Mouse (Mus musculus) kidney, adult 2 months (tissue): ENCODE results near the gene Laptm5. TPM values are rescaled to one million over a fixed set of nuclear protein-coding genes. Genes with fewer than 3 reads are reported as not detected.

Source experiments
- DNase-seq: peaks from one replicate; pipeline ENCODE4 v3.0.0; 2021
- H3K27ac ChIP-seq: fragments of 200-500 bp; 2 replicates; pipeline ENCODE4 v1.5.1; 2012; ENCODE audit warnings: low read depth, low read length, control low read depth, inconsistent platforms; ENCODE audit not compliant: insufficient read depth
- H3K27me3 ChIP-seq: fragments of 200-500 bp; replicated peaks from 2 replicates; pipeline ENCODE4 v1.6.1; 2012; ENCODE audit warnings: mild to moderate bottlenecking, moderate library complexity, low read length, inconsistent platforms; ENCODE audit not compliant: control insufficient read depth, insufficient read depth
- H3K36me3 ChIP-seq: fragments of 200-500 bp; 2 replicates; pipeline ENCODE4 v1.6.1; 2012; ENCODE audit warnings: mild to moderate bottlenecking, moderate library complexity, low read length, inconsistent platforms; ENCODE audit not compliant: control insufficient read depth, insufficient read depth
- H3K4me1 ChIP-seq: fragments of 200-500 bp; 2 replicates; pipeline ENCODE4 v1.6.1; 2011; ENCODE audit warnings: low read length; ENCODE audit not compliant: control insufficient read depth, insufficient read depth
- H3K4me3 ChIP-seq: fragments of 200-500 bp; 2 replicates; pipeline ENCODE4 v1.5.1; 2011; ENCODE audit warnings: mild to moderate bottlenecking, low read depth, low read length, control low read depth; ENCODE audit not compliant: insufficient read depth
- CTCF ChIP-seq: fragments of 200-500 bp; conservative IDR thresholded peaks from 2 replicates; pipeline ENCODE4 v1.5.1; 2011; ENCODE audit warnings: low read depth, mild to moderate bottlenecking, control low read depth, low read length, moderate library complexity, mixed read lengths; ENCODE audit not compliant: insufficient read depth, insufficient read length
- POLR2A ChIP-seq: fragments of 200-500 bp; IDR thresholded peaks from one replicate; pipeline ENCODE4 v1.6.1; 2011; ENCODE audit warnings: low read depth, low read length, control low read depth
- WGBS: fragments of 180-500 bp; shearing (Covaris S2); methylation state at CpG from one replicate; pipeline ENCODE4 v1.1.7; 2018; 5-methylcytosine and 5-hydroxymethylcytosine counted together
- polyA plus RNA-seq: library from polyadenylated mRNA; depleted of rRNA; stranded (reverse); fragments of >200 nt; gene quantifications from 2 replicates; pipeline ENCODE4 v1.2.3, GENCODE M21; 2012

Laptm5 gene
- polyA plus RNA-seq, 1 experiment: 79.8 TPM

DNA sequence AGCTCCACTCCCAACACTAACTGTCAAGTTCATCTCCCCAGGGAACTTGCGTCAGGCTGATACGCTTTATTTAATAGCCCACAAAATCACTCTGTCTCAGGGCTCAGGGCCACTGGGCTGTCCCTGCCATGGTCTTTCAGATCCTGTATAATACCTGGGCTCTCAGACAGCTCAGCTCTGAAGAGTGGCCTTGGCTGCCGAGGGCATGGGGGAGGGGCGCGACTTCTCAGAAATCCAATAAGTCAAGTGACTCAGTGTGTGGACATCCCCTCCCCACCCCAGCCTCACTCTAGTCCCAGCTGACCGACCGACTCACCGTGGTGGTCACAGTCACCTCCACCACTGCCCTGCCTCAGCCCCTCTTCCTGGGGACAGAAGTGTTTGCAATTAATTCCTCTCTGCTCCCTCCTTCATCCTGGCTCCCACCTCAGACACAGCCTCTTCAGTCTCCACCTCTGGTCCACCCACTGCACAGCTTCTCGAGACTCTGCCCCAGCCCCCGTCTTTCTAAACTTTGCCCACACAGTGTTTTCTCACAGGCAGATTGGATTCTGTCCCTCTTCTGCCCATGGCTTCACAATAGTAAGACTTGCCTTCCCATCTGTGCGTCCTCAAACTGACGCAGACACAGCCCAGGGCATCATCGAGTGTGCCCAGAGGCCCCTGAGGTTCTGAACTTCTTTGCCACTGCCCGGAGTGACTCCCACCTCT is 36.8 kb upstream of the Laptm5 start:
- Histone ChIP-seq H3K27me3 (no peaks in the 10 kb centered on the region), H3K36me3 (no peaks in the 10 kb centered on the region), H3K4me3 (no peak overlapping the region), H3K4me1 (no peaks in the 10 kb centered on the region), H3K27ac (no peak overlapping the region)
- DNase-seq: no peak
- no peak for TF ChIP-seq CTCF
- WGBS: 43% methylated on average over 14 of the region's 14 CpGs

DNA sequence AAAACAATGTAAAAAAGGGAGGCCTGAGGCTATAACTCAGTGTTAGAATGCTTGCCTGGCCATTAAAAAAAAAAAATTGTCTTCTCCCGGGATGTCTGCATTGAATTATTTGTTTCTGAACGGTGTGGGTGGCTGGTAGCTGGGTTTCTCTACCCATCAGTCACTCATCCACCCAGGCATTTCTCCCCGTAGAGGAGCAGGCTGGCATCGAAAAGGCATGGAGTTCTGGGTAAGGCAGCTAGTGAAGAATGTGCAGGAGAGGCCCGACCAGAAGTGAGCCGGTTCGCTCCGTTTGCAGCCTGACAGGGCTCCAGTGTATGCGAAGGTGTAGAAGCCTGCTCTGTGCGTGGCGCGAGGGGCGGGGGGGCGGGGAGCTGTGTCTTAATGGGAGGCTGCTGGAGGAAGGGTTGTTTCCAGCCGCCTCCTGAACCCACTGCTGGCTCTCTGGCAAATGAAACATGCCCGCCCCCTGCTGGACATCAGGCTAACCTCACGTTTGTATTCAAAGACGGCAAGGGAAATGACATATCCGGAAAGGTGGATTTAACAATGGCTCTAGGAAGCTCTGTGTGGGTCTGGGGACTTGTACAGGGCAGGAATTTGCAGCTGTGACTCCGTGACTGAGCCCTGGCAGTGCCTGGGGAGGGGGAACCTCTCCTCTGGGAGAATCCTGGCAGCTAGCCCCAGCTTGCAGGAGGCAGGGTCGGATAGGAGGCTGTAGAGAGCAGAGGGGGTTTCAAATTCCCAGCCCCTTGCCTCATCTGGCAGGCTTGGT is 34.5 kb upstream of the Laptm5 start:
- Histone ChIP-seq H3K4me1 (no peaks in the 10 kb centered on the region), H3K27me3 (no peaks in the 10 kb centered on the region), H3K4me3 (no peak overlapping the region), H3K36me3 (no peaks in the 10 kb centered on the region), H3K27ac (no peak overlapping the region)
- peak; percentile 88 for DNase-seq
- WGBS: 6% methylated on average over 21 of the region's 21 CpGs
- TF ChIP-seq POLR2A (no peak), CTCF (peak; percentile 83)

GRCm38 (mm10) chr4:130879048-130879384 is 33.9 kb upstream of the Laptm5 start:
- WGBS: 83% methylated on average over 1 of the region's 1 CpGs

GRCm38 (mm10) chr4:130881336-130881735 is 31.6 kb upstream of the Laptm5 start:
- H3K4me1 ChIP-seq: no peaks in the 10 kb centered on the region

More at GRCm38 (mm10) chr4:130879048-130879384, 33.9 kb upstream of the Laptm5 start:
- Histone ChIP-seq H3K4me3 (no peak overlapping the region), H3K4me1 (no peaks in the 10 kb centered on the region), H3K27ac (no peak overlapping the region), H3K36me3 (no peaks in the 10 kb centered on the region), H3K27me3 (no peaks in the 10 kb centered on the region)
- TF ChIP-seq CTCF (no peak), POLR2A (no peak)
- no peak for DNase-seq

DNA sequence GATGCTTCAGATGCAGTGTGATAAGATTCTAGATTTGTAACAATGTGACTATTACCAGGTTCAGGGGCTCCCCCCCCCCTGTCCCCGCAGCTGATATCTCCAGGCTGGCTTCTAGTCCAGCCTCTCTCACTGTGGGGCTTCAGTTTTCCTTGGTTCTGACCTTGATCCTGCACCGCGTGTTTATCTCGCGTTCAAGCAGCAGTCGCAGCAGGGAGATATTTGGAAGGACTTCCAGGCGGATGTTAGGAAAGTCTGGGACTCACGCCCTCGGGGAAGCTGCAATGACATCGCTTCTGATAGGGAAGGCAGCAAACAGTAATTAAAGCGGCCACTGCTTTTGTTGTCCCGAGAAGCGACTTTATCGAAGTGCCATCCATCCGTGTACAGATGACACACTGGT is 30.2 kb upstream of the Laptm5 start:
- Histone ChIP-seq H3K27me3 (no peaks in the 10 kb centered on the region), H3K4me1 (no peaks in the 10 kb centered on the region), H3K27ac (no peak overlapping the region), H3K36me3 (no peaks in the 10 kb centered on the region), H3K4me3 (no peak overlapping the region)
- TF ChIP-seq CTCF (no peak), POLR2A (no peak)
- DNase-seq: no peak
- 73% methylated on average over 15 of the region's 15 CpGs for WGBS

More at GRCm38 (mm10) chr4:130881336-130881735, 31.6 kb upstream of the Laptm5 start:
- no peak for DNase-seq
- H3K4me3 ChIP-seq: no peak overlapping the region
- no peak for TF ChIP-seq POLR2A
- TF ChIP-seq CTCF: no peak
- H3K27ac ChIP-seq: no peak overlapping the region
- H3K36me3 ChIP-seq: no peaks in the 10 kb centered on the region
- 61% methylated on average over 5 of the region's 5 CpGs for WGBS
- no peaks in the 10 kb centered on the region for H3K27me3 ChIP-seq

DNA sequence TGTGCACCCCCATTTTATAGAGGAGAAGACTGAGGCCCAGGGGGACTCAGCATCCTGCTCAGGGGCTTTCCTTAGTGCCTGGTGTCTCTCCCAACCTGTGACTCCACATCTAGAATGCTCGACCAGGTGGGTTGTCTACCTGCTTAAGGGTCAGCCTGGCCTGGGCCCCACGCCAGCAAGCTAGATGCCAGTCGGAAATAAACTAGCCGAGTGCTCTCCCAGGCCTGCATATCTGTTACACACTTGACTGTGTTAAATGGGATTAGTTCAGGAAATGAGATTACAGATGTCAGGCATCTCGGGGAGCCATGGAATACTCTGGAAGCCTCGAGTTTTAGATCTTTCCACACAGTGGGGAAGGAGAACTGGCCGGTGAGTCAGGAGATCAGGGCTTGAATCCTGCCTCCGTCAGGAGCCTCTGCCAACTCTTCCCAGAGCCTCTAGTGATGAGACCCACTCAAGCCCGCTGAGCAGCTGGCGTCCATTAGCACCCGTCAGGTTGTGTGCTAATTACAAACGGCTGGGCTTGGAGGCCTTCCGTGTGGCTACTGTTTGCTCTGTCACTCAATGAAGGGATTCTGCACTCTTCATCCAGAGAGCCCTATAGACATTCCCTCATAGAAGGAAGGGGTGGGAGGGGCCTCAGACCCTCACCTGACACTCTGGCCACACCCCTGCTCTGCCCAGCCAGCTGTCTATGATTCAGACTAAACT is 28.9 kb upstream of the Laptm5 start:
- Histone ChIP-seq H3K4me1 (no peaks in the 10 kb centered on the region), H3K4me3 (no peak overlapping the region), H3K27ac (no peak overlapping the region), H3K27me3 (no peaks in the 10 kb centered on the region), H3K36me3 (no peaks in the 10 kb centered on the region)
- DNase-seq: no peak
- 46% methylated on average over 13 of the region's 13 CpGs for WGBS
- TF ChIP-seq POLR2A (no peak), CTCF (no peak)

GRCm38 (mm10) chr4:130887148-130887745 is 25.7 kb upstream of the Laptm5 start:
- no peak for DNase-seq
- no peak overlapping the region for H3K4me3 ChIP-seq
- 63% methylated on average over 11 of the region's 11 CpGs for WGBS
- TF ChIP-seq CTCF: no peak
- TF ChIP-seq POLR2A: no peak
- H3K4me1 ChIP-seq: no peaks in the 10 kb centered on the region
- no peaks in the 10 kb centered on the region for H3K36me3 ChIP-seq
- no peak overlapping the region for H3K27ac ChIP-seq
- H3K27me3 ChIP-seq: no peaks in the 10 kb centered on the region
